Mouse (Mus musculus): ENCODE data around the gene Gm4724.
"Not testable (repeated sequence)": the region's sequence is repeated elsewhere in the genome, so short reads cannot be mapped to it uniquely, and the experiment has no call there.

Gm4724 gene

GRCm38 (mm10) chr2:175435707-175436106, at the start of gene Gm4724:
TSS of gene Gm4724 (minus strand) at chr2:175435807.
- DNase-seq (ENCODE audit: low read depth, low spot score), result not testable (repeated sequence)

- DNase-seq (ENCODE audit: low read depth, low spot score), result not testable (repeated sequence)
These were observed 34.1 kb upstream of the Gm4724 start, which contains the start of gene Zfp965 for GRCm38 (mm10) chr2:175469685-175470084. TSS of gene Zfp965 (plus strand) at chr2:175469985.
